Mouse (Mus musculus): ENCODE data around the gene Wdfy2.

DNA sequence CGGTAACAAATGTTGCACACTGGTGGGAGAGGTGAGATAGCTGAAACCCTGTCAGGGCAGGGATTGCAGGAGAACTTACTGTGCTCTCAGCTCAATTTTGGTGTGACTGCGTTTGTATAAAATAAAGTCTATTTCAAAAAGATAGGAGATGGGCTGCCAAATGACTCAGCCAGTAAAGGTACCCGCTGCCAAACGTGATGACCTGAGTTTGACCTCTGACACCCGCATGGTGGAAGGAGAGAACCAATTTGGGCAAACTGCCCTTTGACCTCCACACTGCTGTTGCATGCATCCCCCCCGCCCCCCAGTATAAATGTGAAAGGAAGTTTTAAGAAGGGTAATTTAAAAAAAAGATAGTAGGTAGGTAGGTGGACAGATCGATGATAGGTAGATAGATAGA lies 4.4 kb upstream of the Wdfy2 start:
- no peak for TF ChIP-seq POLR2A (IDR thresholded peaks at IDR 0.05; ENCODE audit: low read depth, low read length)
- no peak for TF ChIP-seq CTCF (IDR thresholded peaks at IDR 0.05; ENCODE audit: extremely low read depth, insufficient read length, insufficient replicate concordance, low read depth, low read length)

Measured in small intestine, adult 2 months (tissue).